Mouse (Mus musculus) retina, postnatal 7 days (tissue): Measurements from ENCODE around the gene Ankrd13c.
"Not testable (repeated sequence)": the region's sequence is repeated elsewhere in the genome, so short reads cannot be mapped to it uniquely, and the experiment has no call there.

Source experiments
- DNase-seq: peaks from one replicate; pipeline ENCODE4 v3.0.0-alpha.2; 2012; ENCODE audit warnings: low read depth, low spot score

The Ankrd13c gene

DNA sequence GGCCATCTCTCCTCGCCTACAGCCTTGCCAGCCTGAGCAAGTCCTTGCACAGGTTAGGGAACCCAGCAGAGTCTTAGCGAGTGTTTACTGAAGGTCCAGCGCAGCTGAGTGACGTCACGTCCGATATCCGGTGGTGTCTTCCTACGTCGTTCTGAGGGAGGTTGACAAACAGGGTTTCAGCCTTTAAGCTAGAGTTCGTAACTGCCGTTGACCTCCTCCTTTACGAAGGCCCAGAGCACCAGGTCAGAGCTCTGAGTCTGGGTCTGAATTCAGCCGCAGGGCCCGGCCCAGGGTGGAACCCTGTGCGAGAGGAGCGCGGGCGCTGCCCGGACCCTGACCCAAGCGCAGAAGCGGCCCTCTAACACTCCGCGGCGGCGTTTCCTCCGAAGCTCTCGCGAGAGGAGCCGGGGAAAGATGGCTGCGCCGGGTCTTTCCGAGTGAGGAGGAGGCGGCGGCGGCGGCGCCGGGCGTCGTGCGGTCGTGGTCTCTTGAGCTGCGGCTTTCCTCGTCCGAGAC is at the start of gene Ankrd13c:
Gene Ankrd13c (plus strand): TSS at position 397 of the 516 bp plus-strand sequence.
- peak; percentile 92 for DNase-seq

DNA sequence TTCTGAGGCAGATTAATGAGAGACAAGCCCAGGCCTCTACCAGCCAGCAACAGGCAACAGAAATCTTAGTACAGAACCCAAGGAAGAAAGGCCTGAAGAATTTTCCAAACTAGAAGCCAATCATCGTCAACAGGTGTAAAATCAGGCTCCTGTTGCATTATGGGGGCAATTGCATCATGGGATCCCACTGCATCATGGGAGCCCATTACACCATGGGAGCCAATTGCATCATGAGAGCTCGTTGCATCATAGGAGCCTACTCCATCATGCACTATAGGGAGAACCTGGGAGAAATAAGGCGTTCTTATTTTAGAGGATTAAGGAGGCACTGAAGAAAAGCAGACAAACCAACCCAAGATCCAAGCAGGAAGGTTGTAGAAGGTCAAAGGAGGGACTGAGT is 49.4 kb upstream of the Ankrd13c start:
- DNase-seq = no peak

GRCm38 (mm10) chr3:157899986-157900385 is 47.1 kb upstream of the Ankrd13c start:
- DNase-seq = no peak

DNA sequence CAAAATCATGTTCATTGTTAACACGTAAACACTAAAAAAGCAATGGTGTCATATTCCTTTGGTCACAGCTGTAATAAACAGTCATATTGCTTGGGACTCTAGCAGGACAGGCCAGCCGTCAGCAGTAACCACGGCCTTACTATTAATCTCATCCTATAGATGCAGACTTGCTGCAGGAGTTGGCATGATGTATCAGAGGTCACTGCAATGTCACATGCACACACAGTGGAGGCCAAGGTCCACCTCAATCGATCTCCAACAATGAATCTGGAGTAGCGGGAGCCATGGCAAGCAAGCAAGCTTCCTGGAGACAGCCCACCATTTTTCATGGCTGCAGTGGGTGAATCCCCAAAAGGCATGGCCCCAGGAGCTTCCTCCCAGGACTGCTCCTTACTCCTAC is 45.3 kb upstream of the Ankrd13c start:
- DNase-seq = no peak

- DNase-seq = no peak
Measured at GRCm38 (mm10) chr3:157908166-157908565, 38.9 kb upstream of the Ankrd13c start.

GRCm38 (mm10) chr3:157910262-157910661 is 36.8 kb upstream of the Ankrd13c start:
- DNase-seq = no peak

GRCm38 (mm10) chr3:157912155-157912554 is 34.9 kb upstream of the Ankrd13c start:
- no peak for DNase-seq

DNA sequence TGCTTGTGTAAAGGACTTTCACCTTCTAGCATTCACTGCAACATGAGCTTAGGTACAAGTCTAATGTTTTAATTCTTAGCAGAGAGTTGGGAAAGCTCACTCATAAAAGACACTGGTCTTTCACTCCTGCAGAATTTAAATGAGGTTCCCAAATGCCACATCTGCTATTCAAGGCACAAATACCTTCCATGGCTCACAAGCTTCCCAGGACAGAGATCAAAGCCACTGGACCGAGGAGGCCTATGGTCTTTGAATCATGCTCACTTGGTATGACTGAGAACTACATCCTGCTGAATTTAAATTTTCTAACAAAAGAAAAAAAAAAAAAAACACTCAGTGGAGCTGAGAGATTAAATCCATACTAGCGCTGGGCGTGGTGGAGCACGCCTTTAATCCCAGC is 30.7 kb upstream of the Ankrd13c start:
- no peak for DNase-seq

- no peak for DNase-seq
Measured at GRCm38 (mm10) chr3:157921376-157921775, 25.7 kb upstream of the Ankrd13c start.

- DNase-seq = no peak
Measured at GRCm38 (mm10) chr3:157923268-157923835, 23.7 kb upstream of the Ankrd13c start.

GRCm38 (mm10) chr3:157924692-157925328 is 22.2 kb upstream of the Ankrd13c start, which contains the start of gene Cth:
Gene Cth, minus strand, starts transcription at chr3:157925077.
- DNase-seq = peak; percentile 69

DNA sequence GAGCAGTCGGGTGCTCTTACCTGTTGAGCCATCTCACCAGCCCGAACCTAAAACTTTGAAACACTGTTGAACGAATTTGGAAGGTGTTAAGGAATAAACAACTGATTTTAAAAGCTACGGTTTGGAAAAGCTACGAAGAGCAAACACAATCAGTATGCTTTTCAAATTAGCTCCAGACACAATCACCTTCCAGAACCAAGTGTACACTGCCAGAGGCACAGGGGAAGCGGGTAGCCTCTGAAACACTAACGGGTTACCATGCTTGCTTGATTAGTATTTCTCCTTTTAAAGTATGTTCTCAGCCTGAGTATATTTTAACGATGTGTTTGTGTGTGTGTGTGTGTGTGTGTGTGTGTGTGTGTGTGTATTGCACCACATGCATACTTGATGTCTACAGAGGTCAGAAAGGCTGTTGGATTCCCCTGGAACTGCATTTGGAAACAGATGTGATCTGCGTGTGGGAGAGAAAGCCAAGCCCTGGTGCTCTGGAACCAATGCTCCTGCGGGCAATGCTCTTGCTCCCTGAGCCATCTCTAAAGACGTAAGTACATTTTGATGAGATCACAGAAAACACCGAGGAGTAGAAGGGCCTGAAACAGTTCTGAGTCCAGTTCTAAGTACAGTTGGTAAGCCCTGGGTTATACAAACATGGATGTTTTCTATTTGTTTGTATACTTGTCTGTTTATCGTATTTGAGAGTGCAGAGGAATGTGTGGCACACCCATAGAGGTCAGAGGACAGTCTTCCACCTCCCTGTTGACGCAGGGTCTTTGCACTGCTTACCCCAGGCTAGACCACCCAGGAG is 21.1 kb upstream of the Ankrd13c start:
- no peak for DNase-seq

DNA sequence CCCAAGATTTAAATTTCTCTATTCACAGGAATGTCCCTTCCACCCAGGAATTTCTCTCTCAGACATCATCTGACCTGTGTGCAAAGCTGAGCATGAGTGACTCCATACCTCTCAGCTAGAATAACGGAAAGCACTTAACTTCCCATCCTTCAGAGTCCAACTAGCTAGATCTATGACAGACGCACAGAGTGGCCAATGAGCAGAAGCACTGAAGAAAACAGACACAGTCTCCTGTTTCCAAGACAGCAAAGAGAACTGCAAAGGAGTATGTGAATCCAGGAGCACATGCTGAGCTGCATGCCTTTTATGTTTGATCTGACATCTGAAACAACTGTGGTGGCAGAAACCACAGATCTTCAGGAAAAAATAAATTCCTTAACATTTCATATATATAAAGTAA is 20.3 kb upstream of the Ankrd13c start:
- DNase-seq = no peak

GRCm38 (mm10) chr3:157928731-157929130 is 18.3 kb upstream of the Ankrd13c start:
- DNase-seq = no peak

DNA sequence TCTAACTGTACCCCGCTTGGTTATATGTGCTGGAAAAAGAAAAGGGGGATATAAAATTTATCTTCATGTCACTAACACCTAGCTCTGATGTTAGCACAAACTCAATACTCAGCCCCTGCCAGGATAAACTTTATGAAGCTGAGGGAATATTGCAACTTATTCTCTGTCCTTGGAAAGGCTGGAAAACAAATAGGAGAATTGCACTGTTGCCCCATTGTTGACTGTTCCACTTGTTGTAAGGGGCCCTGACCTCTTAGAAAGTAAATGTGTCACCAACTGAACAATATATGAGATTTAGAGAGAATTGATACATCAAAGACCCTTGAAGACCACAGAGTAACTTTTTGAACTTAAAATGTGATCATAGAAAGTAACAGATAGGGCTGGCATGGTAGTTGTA is 17.6 kb upstream of the Ankrd13c start:
- DNase-seq = no peak

DNA sequence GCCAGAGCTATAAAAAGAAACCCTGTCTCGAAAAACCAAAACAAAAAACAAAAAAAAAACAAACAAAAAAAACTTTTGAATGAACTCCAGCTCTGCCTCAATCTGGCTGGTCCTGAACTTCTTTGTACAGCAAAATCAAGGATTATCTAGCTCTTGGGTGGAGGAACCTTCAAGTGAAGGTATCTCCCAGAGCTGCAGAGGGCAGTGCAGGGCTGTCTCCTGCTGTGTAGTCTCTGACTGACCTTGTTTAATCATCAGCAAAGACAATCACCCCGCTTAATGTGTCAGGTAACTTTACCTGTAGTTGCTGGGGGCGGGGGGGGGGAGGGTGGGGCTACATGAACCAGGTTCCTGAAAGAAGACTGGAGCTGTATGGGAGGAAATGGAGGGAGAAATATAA is 15.4 kb upstream of the Ankrd13c start:
- no peak for DNase-seq

- no peak for DNase-seq
Measured at GRCm38 (mm10) chr3:157932074-157932473, 15.0 kb upstream of the Ankrd13c start.

DNA sequence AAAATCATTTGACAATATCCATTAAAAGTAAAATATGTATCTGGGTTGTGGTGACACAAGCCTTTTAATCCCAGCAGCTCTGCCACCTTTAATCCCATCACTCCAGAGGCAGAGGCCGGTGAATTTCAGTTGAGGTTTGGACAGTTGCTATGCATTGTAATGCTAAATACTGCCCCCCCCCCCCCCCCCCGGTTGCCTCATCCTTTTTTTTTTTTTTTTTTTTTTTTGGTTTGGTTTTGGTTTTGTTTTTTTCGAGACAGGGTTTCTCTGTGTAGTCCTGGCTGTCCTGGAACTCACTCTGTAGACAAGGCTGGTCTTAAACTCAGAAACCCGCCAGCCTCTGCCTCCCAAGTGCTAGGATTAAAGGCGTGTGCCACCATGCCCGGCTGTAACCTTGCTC is 13.8 kb upstream of the Ankrd13c start:
- not testable (repeated sequence) for DNase-seq

DNA sequence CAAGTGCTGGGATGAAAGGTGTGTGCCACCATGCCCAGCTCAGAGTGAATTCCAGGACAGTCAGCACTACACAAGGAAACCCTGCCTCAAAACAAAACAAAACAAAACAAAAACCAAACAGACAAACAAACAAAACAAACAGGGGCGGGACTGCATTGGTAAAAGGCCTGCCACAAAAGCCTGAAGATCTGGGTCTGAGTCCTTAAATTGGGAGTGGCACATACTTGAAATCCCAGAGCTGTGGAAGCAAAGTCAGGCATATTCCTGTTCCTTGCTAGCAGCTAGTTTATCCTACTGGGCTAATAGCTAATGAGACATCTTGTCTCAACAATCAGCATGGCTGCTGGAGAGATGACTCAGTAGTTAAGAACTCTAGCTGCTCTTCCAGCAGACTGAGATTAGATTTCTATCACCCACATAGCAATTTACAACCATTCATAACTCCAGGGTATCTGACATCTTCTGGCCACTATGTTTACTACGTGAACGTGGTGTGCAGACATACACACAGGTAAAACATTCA is 12.7 kb upstream of the Ankrd13c start:
- no peak for DNase-seq

DNA sequence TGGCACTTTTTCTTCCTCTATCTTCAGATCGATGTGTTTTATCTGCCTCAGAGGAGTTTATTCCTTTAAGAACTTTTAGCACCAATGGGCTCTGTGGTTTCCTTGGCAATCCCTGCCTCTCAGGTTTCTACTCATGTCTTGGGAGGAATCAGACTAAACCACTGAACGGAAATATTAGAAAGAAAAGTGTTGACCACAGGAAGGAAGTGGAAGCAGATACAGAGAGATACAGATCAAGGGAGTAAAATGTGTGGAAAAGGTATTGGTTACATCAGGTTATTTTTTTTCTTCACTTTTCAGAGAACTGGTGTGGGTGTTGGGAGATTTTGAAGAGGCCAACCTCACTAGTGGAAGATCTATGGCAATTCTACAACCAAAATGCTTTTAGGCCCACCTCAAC is 8.5 kb upstream of the Ankrd13c start:
- DNase-seq = no peak

GRCm38 (mm10) chr3:157947383-157948280 is 593 bp downstream of the Ankrd13c start:
- no peak for DNase-seq
